Mouse (Mus musculus) cerebellum, adult 2 months (tissue): ENCODE data around the gene Prom1. TPM values are rescaled to one million over a fixed set of nuclear protein-coding genes. Genes with fewer than 3 reads are reported as not detected.

Source experiments
- DNase-seq, 2 experiments: peaks; one replicate each; pipeline ENCODE4 v3.0.0; 2021
- H3K27ac ChIP-seq: fragments of 200-500 bp; 2 replicates; pipeline ENCODE4 v1.5.1; 2012; ENCODE audit warnings: low read length, control low read depth, inconsistent platforms; ENCODE audit not compliant: insufficient read depth
- H3K27me3 ChIP-seq: fragments of 200-500 bp; 2 replicates; pipeline ENCODE4 v1.6.1; 2012; ENCODE audit warnings: inconsistent platforms, mild to moderate bottlenecking, low read length, moderate library complexity; ENCODE audit not compliant: control insufficient read depth, insufficient read depth
- H3K4me1 ChIP-seq: fragments of 200-500 bp; 2 replicates; pipeline ENCODE4 v1.6.1; 2011; ENCODE audit warnings: low read length; ENCODE audit not compliant: control insufficient read depth, insufficient read depth
- H3K4me3 ChIP-seq: fragments of 200-500 bp; replicated peaks from 2 replicates; pipeline ENCODE3; 2011; ENCODE audit warnings: mild to moderate bottlenecking, low read depth, low read length, control low read depth; ENCODE audit not compliant: insufficient read depth
- CTCF ChIP-seq: fragments of 200-500 bp; IDR thresholded peaks from 2 replicates; pipeline ENCODE4 v1.5.1; 2011; ENCODE audit warnings: low read depth, mild to moderate bottlenecking, control low read depth, low read length, moderate library complexity, borderline replicate concordance; ENCODE audit not compliant: insufficient read depth
- POLR2A ChIP-seq: fragments of 200-500 bp; IDR thresholded peaks from 2 replicates; pipeline ENCODE4 v1.6.1; 2011; ENCODE audit warnings: low read length, control low read depth, borderline replicate concordance; ENCODE audit not compliant: insufficient read depth
- WGBS: fragments of 180-500 bp; shearing (Covaris S2); methylation state at CpG from one replicate; pipeline ENCODE4 v1.1.7; 2018; 5-methylcytosine and 5-hydroxymethylcytosine counted together
- polyA plus RNA-seq: library from polyadenylated mRNA; depleted of rRNA; stranded (reverse); fragments of >200 nt; gene quantifications from 2 replicates; pipeline ENCODE4 v1.2.3, GENCODE M21; 2012

Gene Prom1
- polyA plus RNA-seq, 1 experiment: 36.9 TPM

DNA sequence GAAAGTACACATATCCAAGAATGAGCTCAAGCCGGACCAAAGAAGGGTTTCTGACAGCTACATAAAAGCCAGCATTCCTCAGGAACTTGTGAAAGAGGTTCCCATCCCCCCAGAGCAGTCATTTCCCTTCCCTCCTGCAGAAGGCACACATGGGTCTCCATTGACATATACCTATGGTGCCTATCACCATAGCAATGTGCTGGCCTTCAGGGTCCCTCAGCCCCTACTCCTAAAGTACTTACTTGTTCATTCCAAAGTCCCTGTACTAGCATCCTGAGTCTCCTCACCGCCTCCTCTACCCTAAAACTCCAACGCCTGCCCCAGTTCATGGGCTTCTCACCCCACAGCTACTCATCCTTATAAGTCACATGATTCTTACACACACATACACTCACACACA, 60.8 kb downstream of the Prom1 start:
- no peak for DNase-seq
- no peaks in the 10 kb centered on the region for H3K27me3 ChIP-seq
- H3K27ac ChIP-seq: no peak overlapping the region
- no peaks in the 10 kb centered on the region for H3K4me1 ChIP-seq
- no peak overlapping the region for H3K4me3 ChIP-seq
- no peak for TF ChIP-seq POLR2A
- no peak for TF ChIP-seq CTCF
- 88% methylated on average over 3 of the region's 3 CpGs for WGBS

DNA sequence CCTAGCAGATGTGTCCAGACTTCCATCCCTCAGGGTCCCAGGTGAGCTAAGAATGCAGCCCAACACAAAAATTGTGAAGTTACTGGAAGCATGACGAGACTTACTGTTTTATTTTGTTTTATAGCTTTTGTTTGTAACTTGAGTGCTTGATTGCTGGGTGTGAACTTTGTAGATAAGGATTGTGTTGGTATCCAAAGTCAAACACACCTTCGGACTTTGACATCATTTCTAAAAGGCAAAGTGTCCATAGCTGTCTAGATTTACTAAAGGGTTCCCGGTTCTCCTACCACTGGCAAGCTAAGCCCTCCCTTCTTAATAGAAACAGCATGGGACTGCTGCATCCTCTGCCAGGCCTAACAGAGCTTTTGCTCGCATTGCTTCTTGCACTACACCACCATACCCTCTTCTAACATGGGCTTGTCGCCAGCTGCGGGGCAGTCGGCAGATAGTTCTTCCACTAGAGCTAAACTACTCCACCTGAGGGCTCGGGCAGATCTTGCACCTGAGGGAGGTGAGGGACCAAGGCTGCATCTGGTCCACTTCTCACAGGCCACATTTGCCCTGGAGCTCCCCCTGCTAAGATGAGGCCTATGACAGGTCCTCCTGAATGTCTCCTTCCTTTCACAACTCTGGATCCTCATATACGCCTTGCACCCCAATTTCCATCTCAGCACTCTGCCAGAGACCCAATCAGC, 103.4 kb downstream of the Prom1 start:
- DNase-seq: no peak
- WGBS: 84% methylated on average over 9 of the region's 9 CpGs
- Histone ChIP-seq H3K27ac (no peak overlapping the region), H3K27me3 (no peaks in the 10 kb centered on the region), H3K4me3 (no peak overlapping the region), H3K4me1 (no peaks in the 10 kb centered on the region)
- no peak for TF ChIP-seq CTCF
- TF ChIP-seq POLR2A: no peak

DNA sequence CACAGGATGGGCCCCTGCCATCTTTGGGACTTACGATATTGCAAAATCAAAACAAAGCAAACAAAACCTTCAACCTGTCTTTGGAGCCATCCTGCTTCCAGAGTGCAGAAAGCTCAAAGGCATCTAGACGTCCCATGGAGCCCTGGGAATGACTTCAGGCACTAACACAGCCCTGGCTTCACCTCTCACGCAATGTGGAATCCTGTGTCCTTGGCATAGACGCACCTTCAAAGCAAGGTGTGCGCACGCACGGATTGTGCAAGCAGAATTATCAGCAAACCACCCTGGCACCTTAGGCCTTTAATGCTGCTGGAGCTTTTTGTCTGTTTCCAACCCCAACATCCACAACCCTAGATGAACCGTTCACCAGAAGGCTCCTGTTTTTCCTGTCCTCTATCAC, 104.2 kb downstream of the Prom1 start:
- Histone ChIP-seq H3K27ac (no peak overlapping the region), H3K4me1 (no peaks in the 10 kb centered on the region), H3K4me3 (no peak overlapping the region), H3K27me3 (no peaks in the 10 kb centered on the region)
- DNase-seq: no peak
- 96% methylated on average over 8 of the region's 8 CpGs for WGBS
- TF ChIP-seq CTCF (no peak), POLR2A (no peak)

DNA sequence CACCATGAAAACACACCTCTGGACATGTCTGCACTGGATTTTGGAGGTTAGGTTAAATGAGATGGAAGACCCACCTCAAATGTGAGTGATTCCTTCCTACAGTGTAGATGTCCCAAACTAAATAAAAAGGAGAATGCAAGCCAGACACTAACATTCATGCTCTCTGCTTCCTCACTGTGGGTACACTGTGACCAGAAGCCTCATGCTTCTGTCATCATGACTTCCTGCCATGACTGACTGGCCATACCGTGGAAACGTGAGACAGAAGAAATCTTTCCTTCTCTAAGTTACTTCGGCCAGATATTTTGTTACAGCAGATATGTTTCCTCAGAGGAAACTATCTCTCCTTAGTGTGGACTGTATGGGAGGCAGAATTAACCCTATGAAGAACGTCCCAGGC, 105.7 kb downstream of the Prom1 start:
- no peaks in the 10 kb centered on the region for H3K27me3 ChIP-seq
- 82% methylated on average over 4 of the region's 4 CpGs for WGBS
- DNase-seq: no peak
- no peak overlapping the region for H3K4me3 ChIP-seq
- H3K4me1 ChIP-seq: no peaks in the 10 kb centered on the region
- no peak for TF ChIP-seq CTCF
- TF ChIP-seq POLR2A: no peak
- H3K27ac ChIP-seq: no peak overlapping the region

DNA sequence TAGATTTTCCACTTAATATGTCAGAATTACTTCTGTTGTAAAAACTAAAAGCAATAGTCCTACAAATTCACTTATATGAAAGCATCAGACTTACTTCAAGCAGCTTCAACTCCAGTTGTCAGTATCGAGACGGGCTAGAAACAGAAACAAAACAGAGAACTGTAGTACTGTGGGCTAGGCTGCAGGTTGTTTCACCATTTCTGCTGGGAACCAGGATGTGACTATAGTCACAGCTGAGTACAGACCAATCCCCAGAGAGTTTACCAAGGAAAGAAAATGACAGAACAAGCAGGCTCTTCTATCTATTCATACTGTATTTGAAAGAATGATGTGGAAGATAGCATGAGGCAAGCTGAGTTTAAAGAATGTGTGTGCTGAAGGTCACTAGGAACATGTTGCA, 106.9 kb downstream of the Prom1 start:
- Histone ChIP-seq H3K4me1 (no peaks in the 10 kb centered on the region), H3K27me3 (no peaks in the 10 kb centered on the region), H3K4me3 (no peak overlapping the region), H3K27ac (no peak overlapping the region)
- WGBS: 94% methylated on average over 2 of the region's 2 CpGs
- no peak for TF ChIP-seq POLR2A
- TF ChIP-seq CTCF: no peak
- no peak for DNase-seq

DNA sequence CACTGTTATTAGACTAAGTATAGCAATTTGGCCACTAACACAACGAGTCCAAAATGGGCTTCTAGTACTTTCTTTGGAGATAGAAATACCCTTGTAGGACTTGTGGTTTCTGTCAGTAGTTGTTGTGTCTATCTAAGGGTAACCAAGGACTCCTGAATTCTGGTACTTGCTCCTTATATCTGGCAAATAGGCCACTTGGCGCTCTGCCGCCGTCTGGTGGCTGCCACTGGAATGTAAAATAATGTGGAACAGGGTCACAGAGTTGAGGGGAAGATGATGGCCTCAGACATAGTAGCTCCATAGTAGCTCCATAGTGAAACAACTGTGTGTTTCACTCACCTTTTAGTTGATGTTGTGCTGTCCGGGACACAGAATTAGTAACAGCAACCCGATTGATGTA, 111.5 kb downstream of the Prom1 start:
- no peaks in the 10 kb centered on the region for H3K27me3 ChIP-seq
- no peak overlapping the region for H3K27ac ChIP-seq
- WGBS: 60% methylated on average over 6 of the region's 6 CpGs
- H3K4me1 ChIP-seq: no peaks in the 10 kb centered on the region
- H3K4me3 ChIP-seq: no peak overlapping the region
- TF ChIP-seq POLR2A: no peak
- peak; percentile 58 for TF ChIP-seq CTCF
- DNase-seq: peak; percentile 32 to 48

DNA sequence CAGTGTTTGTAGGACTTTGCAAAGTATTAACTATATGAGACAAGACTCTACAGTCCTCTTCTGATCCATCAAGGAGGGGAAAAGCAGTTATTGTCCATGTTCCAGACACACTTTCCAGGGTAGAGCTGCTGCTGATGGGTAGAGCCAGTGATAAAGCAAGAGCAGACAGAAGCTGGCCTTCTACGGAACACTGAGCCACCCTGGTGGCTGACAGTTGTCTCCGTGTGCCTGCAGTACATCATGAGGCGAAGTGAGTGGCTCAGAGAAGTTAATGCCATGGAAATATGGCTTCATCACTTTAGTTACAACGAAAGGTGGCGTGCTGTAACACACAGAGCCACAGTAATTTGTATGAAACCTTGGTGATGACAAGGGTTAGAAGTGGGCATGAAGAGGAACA, 112.8 kb downstream of the Prom1 start:
- no peak for DNase-seq
- Histone ChIP-seq H3K27ac (no peak overlapping the region), H3K4me1 (no peaks in the 10 kb centered on the region), H3K27me3 (no peaks in the 10 kb centered on the region), H3K4me3 (no peak overlapping the region)
- TF ChIP-seq POLR2A (no peak), CTCF (peak; percentile 11; the same call in 1 of the 2 replicates)
- 80% methylated on average over 5 of the region's 5 CpGs for WGBS

DNA sequence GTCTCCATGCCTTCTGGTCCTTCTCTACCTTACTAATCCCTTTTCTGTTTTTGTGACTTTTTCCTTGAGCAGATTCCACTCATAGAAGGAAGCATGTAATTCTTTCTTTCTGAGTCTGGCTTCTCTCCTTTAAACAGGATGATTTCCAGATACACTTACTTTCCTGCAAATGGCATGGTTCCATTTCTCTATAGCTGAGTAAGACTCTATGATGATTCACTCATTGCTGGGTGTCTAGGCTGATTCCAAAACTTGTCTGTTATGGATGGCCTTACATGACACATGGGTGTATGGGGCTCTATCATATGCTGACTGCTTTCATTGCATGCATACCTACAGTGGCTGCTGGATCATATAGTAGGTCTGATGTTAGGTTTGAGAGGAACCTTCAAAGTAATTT, 115.6 kb downstream of the Prom1 start:
- H3K27ac ChIP-seq: no peak overlapping the region
- no peaks in the 10 kb centered on the region for H3K27me3 ChIP-seq
- DNase-seq: no peak
- TF ChIP-seq CTCF (no peak), POLR2A (no peak)
- no peaks in the 10 kb centered on the region for H3K4me1 ChIP-seq
- H3K4me3 ChIP-seq: no peak overlapping the region
